ENCODE assay signal across 35 mouse cellular contexts in genomic region chr8:96164933-96165332, GRCm38 (mm10).
"Had no signal": no experiment of that assay in that cellular context is flagged by ENCODE, and none has a peak within 500 bp of the region (broad histone marks: within the 10 kb centered on the region; RNA-seq: fewer than 3 reads in every experiment).

No protein-coding gene starts in this region.

- H3K4me3 ChIP-seq: heart, embryonic 10.5 days; heart, embryonic 12.5 days; heart, embryonic 13.5 days; heart, embryonic 15.5 days; hindbrain, embryonic 10.5 days; hindbrain, embryonic 12.5 days; hindbrain, embryonic 13.5 days; hindbrain, embryonic 15.5 days; intestine, embryonic 15.5 days; kidney, embryonic 15.5 days; layer of hippocampus, adult 2 months had no signal

- H3K9ac ChIP-seq: heart, embryonic 12.5 days; heart, embryonic 13.5 days; heart, embryonic 15.5 days; hindbrain, embryonic 12.5 days; hindbrain, embryonic 13.5 days; hindbrain, embryonic 14.5 days; hindbrain, embryonic 15.5 days; intestine, embryonic 15.5 days; kidney, embryonic 15.5 days had no signal

- H3K27ac ChIP-seq: heart, embryonic 10.5 days; heart, embryonic 13.5 days; heart, embryonic 15.5 days; hindbrain, embryonic 10.5 days; hindbrain, embryonic 12.5 days; hindbrain, embryonic 13.5 days; hindbrain, embryonic 14.5 days; hindbrain, embryonic 15.5 days; hindbrain, postnatal 0 days; intestine, embryonic 15.5 days; kidney, embryonic 15.5 days; kidney, postnatal 0 days; layer of hippocampus, adult 2 months had no signal

- H3K9me3 ChIP-seq: heart, embryonic 10.5 days; heart, embryonic 13.5 days; heart, embryonic 15.5 days; hindbrain, embryonic 10.5 days; hindbrain, embryonic 12.5 days; hindbrain, embryonic 15.5 days; intestine, embryonic 15.5 days; kidney, embryonic 15.5 days had no signal

- DNase-seq: heart, postnatal 10 days; heart, postnatal 14 days; heart, postnatal 36 days; heart, postnatal 4 days; kidney, adult 11 months; kidney, adult 18-20 months; kidney, adult 2 months; kidney, adult 8-10 months; kidney, adult 9 months; kidney, postnatal 10 days; kidney, postnatal 14 days; kidney, postnatal 25 days; kidney, postnatal 36 days; kidney, postnatal 4 days; layer of hippocampus, adult 9-11 months; layer of hippocampus, postnatal 36 days had no signal

- H3K36me3 ChIP-seq: heart, embryonic 10.5 days; heart, embryonic 12.5 days; heart, embryonic 13.5 days; heart, embryonic 15.5 days; hindbrain, embryonic 10.5 days; hindbrain, embryonic 12.5 days; hindbrain, embryonic 13.5 days; hindbrain, embryonic 15.5 days; intestine, embryonic 15.5 days; kidney, embryonic 15.5 days had no signal

- ATAC-seq: hindbrain, embryonic 16.5 days; hindbrain, postnatal 0 days; inflammation-experienced regulatory T-cells, adult 6 months; intestine, embryonic 15.5 days; intestine, embryonic 16.5 days; intestine, postnatal 0 days had no signal

- H3K4me1 ChIP-seq: heart, embryonic 10.5 days; heart, embryonic 13.5 days; hindbrain, embryonic 10.5 days; hindbrain, embryonic 12.5 days; hindbrain, embryonic 13.5 days; intestine, embryonic 15.5 days; kidney, embryonic 15.5 days had no signal

- H3K4me2 ChIP-seq: heart, embryonic 11.5 days; heart, embryonic 12.5 days; heart, embryonic 13.5 days; heart, embryonic 15.5 days; hindbrain, embryonic 12.5 days; hindbrain, embryonic 13.5 days; hindbrain, embryonic 14.5 days; hindbrain, embryonic 15.5 days; intestine, embryonic 15.5 days; kidney, embryonic 15.5 days had no signal

- H3K27me3 ChIP-seq: heart, embryonic 12.5 days; heart, embryonic 13.5 days; heart, embryonic 15.5 days; hindbrain, embryonic 12.5 days; hindbrain, embryonic 13.5 days; hindbrain, embryonic 15.5 days; intestine, embryonic 15.5 days; kidney, embryonic 15.5 days had no signal
